Mouse (Mus musculus): ENCODE results near the gene 2210011C24Rik. TPM values are rescaled to one million over a fixed set of nuclear protein-coding genes. Genes with fewer than 3 reads are reported as not detected.
"Not testable (repeated sequence)": the region's sequence is repeated elsewhere in the genome, so short reads cannot be mapped to it uniquely, and the experiment has no call there.

Gene 2210011C24Rik
- polyA plus RNA-seq, 2 experiments from 2014 or later: 0.83 to 1.1 TPM

- no peak for ATAC-seq
These were observed 7.8 kb upstream of the 2210011C24Rik start for GRCm38 (mm10) chr8:84019738-84020137.

DNA sequence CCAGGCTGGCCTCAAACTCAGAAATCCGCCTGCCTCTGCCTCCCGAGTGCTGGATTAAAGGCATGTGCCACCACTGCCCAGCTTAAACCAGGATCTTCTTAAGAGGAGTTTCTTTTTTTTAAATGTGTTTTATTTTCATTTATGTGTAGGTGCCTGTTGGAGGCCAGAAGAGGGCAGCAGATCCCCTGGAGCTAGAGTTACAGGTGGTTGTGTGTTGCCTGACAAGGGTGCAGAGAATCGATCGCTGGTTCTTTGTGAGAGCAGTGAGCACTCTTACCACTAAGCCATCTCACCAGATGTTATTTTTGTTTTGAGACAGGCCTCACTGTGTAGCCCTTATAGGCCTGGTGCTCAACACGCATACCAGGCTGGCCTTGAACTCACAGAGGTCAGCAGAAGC, 3.9 kb upstream of the 2210011C24Rik start:
- no peak for ATAC-seq

- ATAC-seq: no peak
These were observed 661 bp upstream of the 2210011C24Rik start for GRCm38 (mm10) chr8:84012499-84013165.

DNA sequence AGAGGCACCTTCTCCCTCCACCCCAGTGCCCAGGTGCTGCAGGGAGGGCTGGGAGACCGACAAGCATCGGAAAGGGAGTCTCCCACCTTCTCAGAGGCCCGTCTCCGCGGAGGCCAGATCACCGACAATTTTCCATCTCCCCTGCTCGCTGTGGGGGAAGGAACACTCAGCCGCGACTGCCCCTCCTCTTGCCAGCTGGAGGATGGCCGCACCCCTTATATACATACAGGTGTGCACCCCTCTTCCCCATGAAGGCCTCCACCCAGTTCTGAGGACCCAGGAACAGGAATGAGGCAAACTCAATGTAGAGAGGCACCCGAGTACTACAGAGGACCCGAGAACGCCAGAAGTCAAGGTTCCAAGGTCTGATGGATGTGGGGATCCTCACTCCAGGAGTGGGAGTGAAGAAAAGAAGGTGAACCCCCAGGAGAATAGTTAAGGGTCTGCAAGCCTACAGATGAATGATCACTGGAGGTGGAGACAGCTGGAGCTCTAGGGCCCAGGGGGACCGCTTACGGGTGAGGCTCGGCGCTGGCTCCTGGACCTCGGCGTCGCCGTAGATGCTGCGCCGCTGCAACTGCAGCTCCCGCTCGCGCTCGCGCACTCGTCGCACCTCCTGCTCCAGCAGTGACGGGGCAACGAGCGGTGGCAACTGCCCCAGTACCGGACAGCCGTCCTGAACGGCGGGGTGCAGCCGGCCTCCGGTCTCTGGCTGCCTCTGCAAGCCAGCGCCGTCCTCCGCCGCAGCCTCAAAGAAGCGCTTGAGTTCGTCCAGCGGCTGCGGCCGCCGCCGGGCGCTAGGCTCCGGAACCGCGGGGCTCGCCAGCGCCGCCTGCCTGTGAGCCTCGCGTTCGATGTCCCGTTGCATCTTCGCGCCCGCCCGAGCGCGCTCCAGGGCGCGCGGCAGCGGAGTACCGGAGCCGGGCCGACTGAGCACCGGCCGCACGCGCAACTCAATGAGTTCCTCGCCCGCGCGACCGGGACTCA, 1.1 kb downstream of the 2210011C24Rik start:
- ATAC-seq: peak; percentile 60

- ATAC-seq: no peak
These were observed 2.1 kb downstream of the 2210011C24Rik start for GRCm38 (mm10) chr8:84009876-84010275.

GRCm38 (mm10) chr8:84008362-84008761, 3.6 kb downstream of the 2210011C24Rik start:
- no peak for ATAC-seq

- not testable (repeated sequence) for ATAC-seq
These were observed 6.5 kb downstream of the 2210011C24Rik start for GRCm38 (mm10) chr8:84005502-84005901.

- ATAC-seq: peak; percentile 95
These were observed 7.3 kb downstream of the 2210011C24Rik start for GRCm38 (mm10) chr8:84004533-84005201.

- no peak for ATAC-seq
These were observed 8.2 kb downstream of the 2210011C24Rik start for GRCm38 (mm10) chr8:84003612-84004246.

- ATAC-seq: no peak
These were observed 8.9 kb downstream of the 2210011C24Rik start for GRCm38 (mm10) chr8:84002957-84003611.

DNA sequence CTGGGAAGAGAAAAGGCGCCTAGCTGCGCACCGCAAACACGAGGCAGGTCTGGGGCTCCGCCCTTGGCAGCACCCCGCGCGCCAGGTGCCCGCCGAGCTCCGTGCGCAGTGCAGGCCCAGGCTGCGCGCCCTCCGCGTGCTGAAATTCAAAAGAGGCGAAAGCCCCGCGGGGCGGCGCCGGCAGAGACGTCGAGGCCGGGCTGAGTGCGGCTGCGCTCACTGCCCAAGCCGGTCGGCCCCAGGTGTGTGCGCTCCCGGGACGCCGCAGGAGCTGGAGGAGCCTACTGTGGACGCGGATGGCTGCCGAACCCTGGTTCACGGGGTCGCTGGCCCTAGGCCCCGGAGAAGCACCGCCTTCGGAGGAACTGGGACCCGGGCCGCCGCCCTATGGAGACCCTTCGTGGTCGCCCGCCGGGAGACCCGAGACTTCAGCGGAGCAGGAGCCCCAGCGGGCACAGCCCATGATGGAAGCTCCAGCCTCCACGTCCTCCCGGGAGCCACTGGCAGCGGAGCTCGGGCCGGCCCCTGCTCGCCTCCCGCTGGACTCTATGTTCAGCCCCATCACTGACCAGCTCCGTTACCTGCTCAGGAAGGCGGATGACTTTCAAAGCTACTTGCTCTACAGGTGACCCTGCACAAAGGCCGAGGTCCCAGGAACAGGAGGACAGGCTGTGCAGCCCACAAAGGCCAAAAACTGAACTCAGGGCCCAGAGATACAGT, 10.5 kb downstream of the 2210011C24Rik start, which contains the start of gene 1700067K01Rik:
Gene 1700067K01Rik (plus strand): TSS at position 222 of the 720 bp plus-strand sequence.
- ATAC-seq: no peak

GRCm38 (mm10) chr8:83999825-84000224, 12.1 kb downstream of the 2210011C24Rik start:
- no peak for ATAC-seq

- ATAC-seq: no peak
These were observed 12.8 kb downstream of the 2210011C24Rik start for GRCm38 (mm10) chr8:83999057-83999705.

GRCm38 (mm10) chr8:83998231-83999056, 13.5 kb downstream of the 2210011C24Rik start:
- peak; percentile 51 for ATAC-seq

- ATAC-seq: no peak
These were observed 14.3 kb downstream of the 2210011C24Rik start, which contains the start of gene Samd1 for GRCm38 (mm10) chr8:83997511-83998141. Gene Samd1, plus strand, starts transcription at chr8:83997672.

DNA sequence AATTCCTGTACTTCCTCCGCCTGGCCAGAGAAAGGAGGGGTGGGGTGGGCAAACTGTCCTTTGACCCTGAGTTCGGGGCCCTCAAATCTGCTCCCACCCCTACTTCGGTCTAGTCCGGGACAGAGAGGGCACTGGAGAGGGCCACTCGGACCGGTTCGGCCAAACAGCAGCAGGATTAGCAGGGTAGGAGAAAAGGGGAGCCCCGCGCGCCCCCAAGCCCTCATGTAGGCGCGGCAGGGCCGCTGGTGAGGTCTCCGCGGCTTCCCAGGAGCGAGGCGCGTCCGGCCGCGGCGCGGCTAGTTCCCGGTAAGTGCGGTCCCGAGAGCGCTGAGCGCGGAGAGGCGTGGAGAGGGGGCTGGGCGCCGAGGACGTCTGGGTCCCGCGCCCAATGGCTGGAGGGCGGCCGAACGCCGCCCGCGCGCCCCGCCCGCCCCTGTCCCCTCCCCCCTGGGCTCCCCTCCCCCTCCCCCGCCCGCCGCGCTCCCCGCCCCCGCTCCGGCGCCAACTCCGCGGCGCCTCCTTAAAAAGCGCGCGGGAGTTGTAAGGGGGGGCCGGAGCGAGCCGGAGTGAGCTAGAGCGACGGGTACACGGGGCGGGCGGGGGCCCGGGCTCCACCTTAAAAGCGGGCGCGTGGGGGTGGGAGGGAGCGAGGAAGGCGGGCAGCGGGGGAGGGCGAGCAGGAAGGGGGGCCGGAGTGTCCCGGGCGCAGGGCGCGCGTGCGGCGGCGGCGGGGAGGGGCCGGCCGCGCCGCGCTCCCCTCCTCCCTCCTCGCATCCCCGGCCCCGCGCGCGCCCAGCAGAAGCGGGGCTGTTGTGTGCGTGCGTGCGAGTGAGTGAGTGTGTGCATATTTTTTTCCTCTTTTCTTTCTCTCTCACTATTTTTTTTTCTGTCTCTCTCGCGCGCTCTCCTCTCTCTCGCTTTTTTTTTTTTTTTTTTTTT, 15.1 kb downstream of the 2210011C24Rik start:
- ATAC-seq: peak; percentile 30

- no peak for ATAC-seq
These were observed 16.0 kb downstream of the 2210011C24Rik start for GRCm38 (mm10) chr8:83995973-83996372.

DNA sequence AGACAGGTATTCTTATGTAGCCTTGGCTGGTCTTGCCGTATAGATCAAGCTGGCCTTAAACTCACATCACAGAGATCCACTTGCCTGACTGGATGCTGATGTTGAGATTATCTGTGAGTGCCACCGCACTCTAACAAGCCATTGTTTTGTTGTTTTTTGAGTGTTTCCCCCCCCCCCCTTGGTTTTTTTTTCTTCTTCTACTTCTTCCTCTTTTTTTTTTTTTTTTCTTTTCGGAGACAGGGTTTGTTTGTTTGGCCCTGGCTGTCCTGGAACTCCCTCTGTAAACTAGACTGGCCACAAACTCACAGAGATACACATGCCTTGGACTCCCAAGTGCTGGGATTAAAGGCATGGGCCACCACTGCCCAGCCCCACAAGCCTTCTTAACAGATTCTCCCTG, 17.9 kb downstream of the 2210011C24Rik start:
- no peak for ATAC-seq
